Mouse (Mus musculus): ENCODE measurements around the gene Celf1. TPM values are rescaled to one million over a fixed set of nuclear protein-coding genes. Genes with fewer than 3 reads are reported as not detected.

Celf1 gene
- polyA plus RNA-seq, 1 experiment from 2014 or later = 119 TPM

DNA sequence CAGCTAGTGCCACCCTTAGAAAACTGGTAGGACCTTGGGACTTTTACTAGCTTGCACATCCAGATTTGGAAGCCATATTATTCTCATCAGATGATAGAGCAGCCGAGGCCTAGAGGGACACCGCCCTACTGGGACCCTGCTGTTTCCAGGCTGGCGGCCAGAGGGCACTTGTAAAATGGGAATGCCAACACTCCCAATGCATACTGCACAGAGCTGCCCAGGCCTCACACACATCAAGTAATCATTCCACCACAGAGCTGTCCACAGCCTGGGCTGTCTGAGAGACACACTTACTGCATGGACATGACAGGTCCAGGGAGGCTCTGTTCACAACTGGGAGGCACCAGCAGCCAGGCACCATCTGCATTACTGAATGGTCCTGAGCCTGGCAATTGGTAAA is 126.3 kb downstream of the Celf1 start:
- H3K4me1 ChIP-seq (replicated peaks; ENCODE audit: control insufficient read depth, insufficient read depth, low read length) = peaks cover 9% of the 10 kb centered on the region; the same call in 1 of the 2 replicates
- peaks cover 11% of the 10 kb centered on the region; the same call in 1 of the 2 replicates for H3K36me3 ChIP-seq (ENCODE audit: control insufficient read depth, insufficient read depth, low read length)
- H3K4me2 ChIP-seq (ENCODE audit: low read depth, low read length, severe bottlenecking) = no peak overlapping the region
- 91% methylated on average over 3 of the region's 3 CpGs for WGBS
- H3K27me3 ChIP-seq (ENCODE audit: control insufficient read depth, insufficient read depth, low read length) = no peaks in the 10 kb centered on the region
- no peak overlapping the region for H3K27ac ChIP-seq (ENCODE audit: low read depth, low read length)
- DNase-seq (ENCODE audit: low spot score) = no peak
- ATAC-seq (replicated peaks; ENCODE audit: low FRiP score) = no peak
- H3K4me3 ChIP-seq (ENCODE audit: low read depth, low read length) = no peak overlapping the region
- H3K9ac ChIP-seq (ENCODE audit: low read length) = no peak overlapping the region
- H3K9me3 ChIP-seq (ENCODE audit: control insufficient read depth, low read length) = no peaks in the 10 kb centered on the region

DNA sequence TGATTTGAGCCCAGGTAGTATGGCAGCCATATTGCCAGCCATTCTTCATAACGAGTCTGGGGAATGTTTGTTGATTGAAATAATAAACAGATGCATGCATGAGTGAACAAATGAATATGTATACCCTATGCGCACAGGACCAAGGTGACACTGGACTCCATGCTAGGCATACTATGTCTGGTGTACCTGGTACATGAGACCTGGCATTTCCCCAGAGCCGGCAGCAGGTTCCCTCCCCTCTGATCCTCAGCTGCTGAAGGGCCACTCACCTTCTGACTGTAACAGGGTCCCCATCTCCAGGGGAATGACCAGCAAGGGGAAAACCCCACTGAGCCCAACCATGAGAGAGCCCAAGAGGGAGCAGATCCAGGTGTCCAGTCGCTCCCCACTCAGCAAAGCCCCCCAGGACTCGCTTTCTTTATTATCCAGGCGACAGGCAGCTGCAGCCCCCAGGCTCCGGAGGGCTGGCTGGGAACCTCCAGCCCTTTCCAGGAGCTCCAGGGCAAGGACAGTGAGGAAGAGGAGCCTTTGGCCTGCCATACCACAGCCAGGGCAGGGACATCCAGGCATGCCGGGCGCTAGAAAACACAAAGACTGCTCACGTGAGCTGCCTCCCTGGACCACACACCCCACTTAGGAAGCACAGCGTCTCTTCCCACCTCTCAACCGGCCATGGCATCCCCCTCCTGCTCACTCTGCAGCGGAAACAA is 128.1 kb downstream of the Celf1 start:
- no peak overlapping the region for H3K4me2 ChIP-seq (ENCODE audit: low read depth, low read length, severe bottlenecking)
- DNase-seq (ENCODE audit: low spot score) (no peak), ATAC-seq (replicated peaks; ENCODE audit: low FRiP score) (no peak)
- H3K27me3 ChIP-seq (ENCODE audit: control insufficient read depth, insufficient read depth, low read length) = no peaks in the 10 kb centered on the region
- 59% methylated on average over 13 of the region's 13 CpGs for WGBS
- no peak overlapping the region for H3K9ac ChIP-seq (ENCODE audit: low read length)
- H3K36me3 ChIP-seq (ENCODE audit: control insufficient read depth, insufficient read depth, low read length) = peaks cover 6% of the 10 kb centered on the region; the same call in 1 of the 2 replicates
- H3K9me3 ChIP-seq (ENCODE audit: control insufficient read depth, low read length) = no peaks in the 10 kb centered on the region
- no peak overlapping the region for H3K4me3 ChIP-seq (ENCODE audit: low read depth, low read length)
- H3K27ac ChIP-seq (ENCODE audit: low read depth, low read length) = no peak overlapping the region
- H3K4me1 ChIP-seq (replicated peaks; ENCODE audit: control insufficient read depth, insufficient read depth, low read length) = peaks cover 9% of the 10 kb centered on the region; the same call in 1 of the 2 replicates

DNA sequence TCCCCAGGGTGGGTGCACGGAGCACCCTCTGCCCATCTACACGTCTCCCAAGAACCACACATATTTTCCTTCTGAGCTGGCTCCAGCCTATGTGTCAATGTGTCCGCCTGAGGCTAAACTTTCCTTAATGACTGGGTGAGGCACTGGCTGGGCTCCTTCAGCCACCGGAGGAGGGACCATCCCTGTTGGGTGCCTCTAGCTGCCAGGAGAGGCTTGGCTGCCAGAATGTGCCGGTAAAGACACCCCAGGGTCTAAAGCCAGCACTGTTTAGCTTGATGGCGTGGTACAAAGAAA is 128.6 kb downstream of the Celf1 start:
- Histone ChIP-seq H3K27ac (ENCODE audit: low read depth, low read length) (no peak overlapping the region), H3K4me3 (ENCODE audit: low read depth, low read length) (peak overlapping the region; percentile 64; the same call in 1 of the 2 replicates), H3K27me3 (ENCODE audit: control insufficient read depth, insufficient read depth, low read length) (no peaks in the 10 kb centered on the region), H3K9ac (ENCODE audit: low read length) (0 out of 2 replicates have a peak overlapping the region, but pooled peaks have one; percentile 73), H3K4me1 (replicated peaks; ENCODE audit: control insufficient read depth, insufficient read depth, low read length) (peaks cover 9% of the 10 kb centered on the region; the same call in 1 of the 2 replicates), H3K4me2 (ENCODE audit: low read depth, low read length, severe bottlenecking) (peak overlapping the region; percentile 83; the same call in 1 of the 2 replicates), H3K36me3 (ENCODE audit: control insufficient read depth, insufficient read depth, low read length) (peaks cover 3% of the 10 kb centered on the region; the same call in 1 of the 2 replicates), H3K9me3 (ENCODE audit: control insufficient read depth, low read length) (no peaks in the 10 kb centered on the region)
- WGBS = 47% methylated on average over 6 of the region's 6 CpGs
- ATAC-seq (replicated peaks; ENCODE audit: low FRiP score) (no peak), DNase-seq (ENCODE audit: low spot score) (no peak)

Other genes starting within 250 kb of the Celf1 start
- 137 and 146 TPM in 2 replicates for gene Fnbp4, start 195.0 kb upstream of the Celf1 start, polyA plus RNA-seq (2014; fragmentation: Nextera tagmentation; extraction: Ambion mirVana)
- gene Agbl2, start 157.7 kb upstream of the Celf1 start, polyA plus RNA-seq (2014; fragmentation: Nextera tagmentation; extraction: Ambion mirVana) = 0.89 and 0.96 TPM in 2 replicates
- gene Mtch2, start 93.2 kb upstream of the Celf1 start, polyA plus RNA-seq (2014; fragmentation: Nextera tagmentation; extraction: Ambion mirVana) = 247 and 256 TPM in 2 replicates
- gene C1qtnf4, start 54.5 kb upstream of the Celf1 start, polyA plus RNA-seq (2014; fragmentation: Nextera tagmentation; extraction: Ambion mirVana) = 11.3 and 15.6 TPM in 2 replicates
- gene Kbtbd4, start 35.6 kb upstream of the Celf1 start, polyA plus RNA-seq (2014; fragmentation: Nextera tagmentation; extraction: Ambion mirVana) = 48.0 and 56.0 TPM in 2 replicates
- 190 and 204 TPM in 2 replicates for gene Ndufs3, start 35.6 kb upstream of the Celf1 start, polyA plus RNA-seq (2014; fragmentation: Nextera tagmentation; extraction: Ambion mirVana)
- 3.1 and 5.0 TPM in 2 replicates for gene Rapsn, start 95.2 kb downstream of the Celf1 start, polyA plus RNA-seq (2014; fragmentation: Nextera tagmentation; extraction: Ambion mirVana)
- gene Psmc3, start 113.6 kb downstream of the Celf1 start, polyA plus RNA-seq (2014; fragmentation: Nextera tagmentation; extraction: Ambion mirVana) = 354 and 371 TPM in 2 replicates
- 23.3 and 23.6 TPM in 2 replicates for gene Slc39a13, start 130.0 kb downstream of the Celf1 start, polyA plus RNA-seq (2014; fragmentation: Nextera tagmentation; extraction: Ambion mirVana)
- gene Spi1, start 142.0 kb downstream of the Celf1 start, polyA plus RNA-seq (2014; fragmentation: Nextera tagmentation; extraction: Ambion mirVana) = 2.2 and 4.9 TPM in 2 replicates
- gene Mybpc3, start 177.8 kb downstream of the Celf1 start, polyA plus RNA-seq (2014; fragmentation: Nextera tagmentation; extraction: Ambion mirVana) = not detected in 2 replicates
- gene Madd, start 243.5 kb downstream of the Celf1 start, polyA plus RNA-seq (2014; fragmentation: Nextera tagmentation; extraction: Ambion mirVana) = 23.3 and 26.9 TPM in 2 replicates

Measured in forebrain, embryonic 11.5 days (tissue).